Mouse (Mus musculus) midbrain, embryonic 12.5 days (tissue): ENCODE data around the gene Ccl5. TPM values are rescaled to one million over a fixed set of nuclear protein-coding genes. Genes with fewer than 3 reads are reported as not detected.

Source experiments
- polyA plus RNA-seq: library from polyadenylated mRNA; unstranded; fragments of >200 nt; fragmentation: Nextera tagmentation; extraction: Ambion mirVana; gene quantifications from 2 replicates; pipeline ENCODE4 v1.2.1, GENCODE M21; 2016

Ccl5 gene
- polyA plus RNA-seq, 1 experiment from 2014 or later = not detected

Other genes with a start within 250 kb of the Ccl5 start
- 0.55 and 0.83 TPM in 2 replicates for gene Slfn14, start 243.8 kb downstream of the Ccl5 start, polyA plus RNA-seq
- 107 and 109 TPM in 2 replicates for gene Ap2b1, start 231.5 kb downstream of the Ccl5 start, polyA plus RNA-seq
- 19.7 and 20.1 TPM in 2 replicates for gene Pex12, start 227.9 kb downstream of the Ccl5 start, polyA plus RNA-seq
- 13.6 and 13.9 TPM in 2 replicates for gene Rasl10b, start 121.4 kb downstream of the Ccl5 start, polyA plus RNA-seq
- not detected in 2 replicates for gene Gas2l2, start 101.1 kb downstream of the Ccl5 start, polyA plus RNA-seq
- gene 1700020L24Rik, start 92.8 kb downstream of the Ccl5 start, polyA plus RNA-seq = 0.29 TPM in 1 of 2 replicates, not detected in the other
- gene Mmp28, start 67.4 kb downstream of the Ccl5 start, polyA plus RNA-seq = 2.1 and 3.3 TPM in 2 replicates
- gene Taf15, start 57.4 kb downstream of the Ccl5 start, polyA plus RNA-seq = 13.3 and 17.0 TPM in 2 replicates
- 0.12 TPM in 1 of 2 replicates, not detected in the other for gene Heatr9, start 8.3 kb downstream of the Ccl5 start, polyA plus RNA-seq
- gene Ccl9, start 48.1 kb upstream of the Ccl5 start, polyA plus RNA-seq = 1.4 and 1.5 TPM in 2 replicates
- gene Ccl6, start 62.6 kb upstream of the Ccl5 start, polyA plus RNA-seq = 1.2 and 1.4 TPM in 2 replicates
- gene Rpl9-ps1, start 115.1 kb upstream of the Ccl5 start, polyA plus RNA-seq = not detected in 2 replicates
- 0.94 and 1.2 TPM in 2 replicates for gene Ccl3, start 118.8 kb upstream of the Ccl5 start, polyA plus RNA-seq
- gene Ccl4, start 132.1 kb upstream of the Ccl5 start, polyA plus RNA-seq = 0.38 and 0.50 TPM in 2 replicates
- 0.48 and 1.4 TPM in 2 replicates for gene Wfdc17, start 173.5 kb upstream of the Ccl5 start, polyA plus RNA-seq
- not detected in 2 replicates for gene Wfdc18, start 178.5 kb upstream of the Ccl5 start, polyA plus RNA-seq
- not detected in 2 replicates for gene Wfdc21, start 216.4 kb upstream of the Ccl5 start, polyA plus RNA-seq
- gene Heatr6, start 223.2 kb upstream of the Ccl5 start, polyA plus RNA-seq = 37.4 and 38.3 TPM in 2 replicates